Mouse (Mus musculus) neutrophil, adult 83 days (primary cell): ENCODE data around the gene Fam53b. TPM values are rescaled to one million over a fixed set of nuclear protein-coding genes. Genes with fewer than 3 reads are reported as not detected.

Source experiments
- total RNA-seq, 2 experiments: library from RNA; stranded (reverse); gene quantifications; one replicate each; pipeline ENCODE4 v1.2.4; 2023

The Fam53b gene
- total RNA-seq = 10 to 100 TPM; 62.6 to 64.3 TPM

DNA sequence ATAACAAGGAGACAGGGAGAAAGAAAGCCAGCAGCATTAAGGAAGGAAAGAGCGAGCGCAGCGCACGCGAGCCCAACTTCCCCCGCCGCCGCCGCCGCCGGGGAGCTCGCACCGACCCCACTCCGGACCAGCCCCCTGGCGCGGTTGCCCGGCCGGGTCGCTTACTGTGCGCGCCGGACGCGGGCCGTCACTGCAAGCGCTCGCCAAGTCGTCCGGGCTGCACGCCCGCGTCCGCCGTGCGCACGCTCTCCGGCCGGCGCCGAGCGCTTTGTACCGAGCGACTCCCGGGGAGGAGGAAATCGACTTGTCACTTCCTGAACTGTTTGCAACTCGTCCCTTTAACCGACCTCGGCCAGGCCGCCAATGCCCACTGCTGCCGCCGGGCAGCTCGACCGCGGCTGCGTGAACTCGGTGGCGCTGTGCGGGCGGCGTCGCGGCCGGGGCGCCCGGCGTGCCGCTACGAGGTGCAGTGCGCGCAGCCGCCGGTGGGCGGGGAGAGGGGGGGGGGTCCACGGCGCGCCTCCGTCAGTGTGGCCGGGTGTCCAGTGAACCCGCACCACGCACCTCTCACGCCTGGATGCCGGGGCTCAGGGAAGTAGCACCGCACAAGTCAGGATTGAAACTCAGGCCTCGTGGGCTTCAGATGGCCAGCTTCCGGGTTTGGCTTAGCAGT lies at the start of gene Fam53b:
Gene Fam53b (minus strand): TSS at position 471 of the 673 bp plus-strand sequence.

DNA sequence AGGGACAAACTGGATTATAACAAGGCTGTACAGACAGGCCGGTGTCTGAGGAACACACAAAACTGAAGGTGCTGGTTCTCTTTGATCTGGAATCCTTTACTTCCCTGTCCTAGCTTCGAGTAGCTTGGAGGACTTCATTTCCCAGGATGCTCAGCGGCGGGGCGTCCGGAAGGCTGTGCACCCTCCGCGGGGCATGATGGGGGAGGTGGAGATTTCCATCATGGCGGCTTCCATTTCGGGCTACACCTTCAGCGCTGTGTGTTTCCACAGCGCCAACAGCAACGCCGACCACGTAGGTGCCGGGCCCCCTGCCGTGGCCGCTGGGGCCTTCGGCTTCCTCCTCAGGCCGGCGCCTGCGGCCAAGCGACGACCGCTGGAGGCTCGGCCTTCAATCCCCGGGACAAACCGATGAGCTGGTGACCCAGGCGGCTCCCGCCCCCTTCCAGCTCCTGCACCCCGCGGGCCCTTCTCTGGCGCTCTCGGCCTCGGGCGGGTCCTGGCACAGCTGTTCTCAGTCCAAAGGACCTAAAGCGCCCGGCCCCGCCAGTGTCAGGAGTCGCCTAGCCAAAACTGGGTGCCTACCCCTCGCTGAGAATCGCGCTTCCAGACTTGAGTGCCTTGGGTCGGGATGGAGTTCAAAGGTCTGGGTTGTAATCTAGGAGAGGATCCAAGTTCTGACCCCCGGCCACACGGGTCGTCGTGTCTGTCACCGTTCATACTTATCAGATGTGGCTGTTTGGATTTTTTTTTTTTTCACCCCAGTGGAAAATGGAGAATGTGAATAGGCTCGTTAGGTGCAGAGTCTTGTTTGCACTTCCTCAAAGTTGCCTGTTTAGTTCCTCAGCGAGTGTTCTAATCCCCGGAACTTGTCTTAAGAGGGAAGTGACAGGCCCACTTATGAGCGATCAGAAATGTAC lies 45.6 kb upstream of the Fam53b start, which contains the start of gene Abraxas2:
Gene Abraxas2 (plus strand): TSS at position 184 of the 917 bp plus-strand sequence.

GRCm38 (mm10) chr7:132852173-132852844 lies 38.6 kb upstream of the Fam53b start, which contains the start of gene Eef1akmt2:
Gene Eef1akmt2, minus strand, starts transcription at chr7:132852673.

Other genes starting within 250 kb of the Fam53b start
- 10 to 100 TPM; 36.3 to 37.0 TPM for gene Oat, start 237.5 kb downstream of the Fam53b start, total RNA-seq
- not detected for gene Nkx1-2, start 214.2 kb downstream of the Fam53b start, total RNA-seq
- gene Lhpp, start 203.2 kb downstream of the Fam53b start, total RNA-seq = 1 to 10 TPM; 2.0 to 3.3 TPM
- gene Eef1akmt2, start 38.8 kb upstream of the Fam53b start, total RNA-seq = 10 to 100 TPM in 1 of 2 experiments, 1 to 10 TPM in 1; 10.0 to 11.8 TPM
- gene Abraxas2, start 45.3 kb upstream of the Fam53b start, total RNA-seq = 10 to 100 TPM; 33.9 to 40.2 TPM
- gene Zranb1, start 117.3 kb upstream of the Fam53b start, total RNA-seq = 10 to 100 TPM; 30.3 to 31.5 TPM